Mouse (Mus musculus) testis, adult 10 weeks (tissue): ENCODE data around the gene Hpcal4. TPM values are rescaled to one million over a fixed set of nuclear protein-coding genes. Genes with fewer than 3 reads are reported as not detected.

Source experiments
- polyA plus RNA-seq: library from polyadenylated mRNA; stranded (reverse); fragments of 350-450 nt; fragmentation: Illumina TruSeq; extraction: RNeasy Lipid Tissue Mini Kit (QIAGEN cat#74804); gene quantifications from one replicate; pipeline ENCODE4 v1.2.3, GENCODE M21; 2014; ENCODE audit warnings: low read depth, low replicate concordance

The Hpcal4 gene
- 4.0 TPM for polyA plus RNA-seq

DNA sequence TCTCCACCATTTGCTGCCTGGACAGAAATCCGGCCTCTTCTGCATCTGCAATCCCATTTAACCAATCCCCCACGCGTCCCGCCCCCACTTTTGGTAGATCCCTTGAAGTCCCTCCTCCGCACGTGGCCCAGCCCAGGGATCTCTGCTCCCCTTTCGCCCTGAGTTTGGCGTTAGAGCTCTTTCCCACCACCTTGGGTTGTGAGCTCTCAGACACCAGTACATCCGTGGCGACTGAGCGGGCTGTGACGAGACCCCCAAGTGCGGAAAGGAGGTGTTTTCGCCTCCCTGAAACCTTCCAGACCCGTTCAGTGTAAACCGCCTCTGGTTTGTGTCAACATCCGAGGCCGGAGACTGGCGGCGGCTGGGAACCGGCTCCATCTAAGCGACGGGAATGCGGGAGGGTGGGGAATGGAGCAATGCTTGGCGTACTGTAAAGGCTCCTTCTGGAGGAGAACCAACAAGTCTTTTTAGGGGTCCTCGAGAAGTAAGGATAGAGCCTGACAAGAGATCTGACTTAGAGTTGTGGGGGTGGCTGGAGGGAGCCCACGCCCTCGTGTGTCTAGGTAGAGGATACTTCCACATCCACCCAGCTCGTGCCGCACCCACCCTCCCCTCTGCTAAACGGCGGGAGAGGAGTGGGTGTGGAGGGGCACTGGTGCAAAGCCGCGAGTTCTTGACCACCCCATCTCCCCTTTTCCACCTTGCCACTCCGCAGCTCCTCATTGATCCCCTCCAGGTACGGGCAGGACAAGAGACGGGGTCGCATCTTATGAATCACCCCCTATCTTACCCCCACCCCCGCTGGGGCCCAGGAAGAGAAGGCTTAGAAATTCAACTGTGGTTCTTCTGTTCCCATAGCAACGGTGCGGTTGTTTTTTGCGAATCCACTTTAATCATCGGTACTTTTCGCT, at the start of gene Hpcal4:
TSS of gene Hpcal4 (plus strand) at position 900 of the 911 bp plus-strand sequence.

GRCm38 (mm10) chr4:123139513-123140154, 43.4 kb upstream of the Hpcal4 start, which contains the start of gene Ppie:
Gene Ppie, minus strand, starts transcription at chr4:123139951.

DNA sequence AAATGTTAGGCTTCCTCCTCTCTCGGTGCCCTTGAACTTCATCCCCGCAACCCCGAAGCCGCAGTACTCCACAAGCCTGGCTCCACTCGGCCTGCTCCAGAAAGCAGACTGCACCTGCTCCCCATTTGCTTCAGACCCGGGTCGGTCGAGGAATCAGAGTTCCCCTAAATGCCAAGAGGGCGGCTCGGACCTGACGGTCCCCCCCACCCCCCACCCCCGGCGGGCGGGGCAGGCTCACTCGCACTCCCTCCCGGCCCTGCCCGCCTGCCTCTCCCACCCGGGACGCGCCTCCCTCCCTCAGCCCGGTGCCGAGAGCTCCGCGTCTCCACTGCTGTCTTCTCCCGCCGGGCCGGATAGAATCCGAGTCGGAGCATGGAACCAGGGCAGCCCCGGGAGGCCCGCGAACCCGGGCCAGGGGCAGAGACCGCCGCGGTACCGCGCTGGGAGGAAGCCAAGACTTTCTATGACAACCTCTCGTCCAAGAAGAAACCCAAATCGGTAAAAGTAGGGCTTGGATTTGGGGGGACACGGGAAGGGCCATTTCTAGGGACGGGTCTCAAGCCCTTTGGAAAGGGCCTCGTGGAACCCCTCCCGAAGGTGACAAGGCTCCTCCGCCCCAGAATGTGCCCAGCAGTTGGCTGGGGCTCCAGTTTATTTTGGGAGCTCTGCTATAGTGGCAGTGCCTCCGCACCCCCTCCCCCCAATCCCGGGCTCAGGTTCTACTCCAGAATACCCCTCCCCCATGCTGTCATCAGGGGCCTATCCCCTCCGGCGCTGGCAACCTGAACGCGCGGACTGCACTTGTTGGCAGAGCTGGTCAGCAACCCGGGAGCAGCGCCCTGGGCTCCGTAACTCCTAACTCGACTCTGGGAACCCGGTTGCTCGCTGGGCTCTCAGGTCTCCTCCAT, 18.4 kb downstream of the Hpcal4 start, which contains the start of gene Nt5c1a:
TSS of gene Nt5c1a (plus strand) at position 319 of the 908 bp plus-strand sequence.

GRCm38 (mm10) chr4:123233492-123234084, 50.6 kb downstream of the Hpcal4 start, which contains the start of gene Heyl:
Gene Heyl, plus strand, starts transcription at chr4:123233556.

Other genes starting within 250 kb of the Hpcal4 start
- 0.39 TPM for gene Mfsd2a, start 222.0 kb upstream of the Hpcal4 start, polyA plus RNA-seq
- gene Mycl, start 187.6 kb upstream of the Hpcal4 start, polyA plus RNA-seq, result 0.11 TPM
- gene Trit1, start 166.6 kb upstream of the Hpcal4 start, polyA plus RNA-seq, result 8.9 TPM
- 1.1 TPM for gene Bmp8b, start 78.1 kb upstream of the Hpcal4 start, polyA plus RNA-seq
- 7.1 TPM for gene Oxct2b, start 67.0 kb upstream of the Hpcal4 start, polyA plus RNA-seq
- 11.0 TPM for gene Ppie, start 43.3 kb upstream of the Hpcal4 start, polyA plus RNA-seq
- not detected for gene Nt5c1a, start 18.3 kb downstream of the Hpcal4 start, polyA plus RNA-seq
- 0.48 TPM for gene Heyl, start 50.3 kb downstream of the Hpcal4 start, polyA plus RNA-seq
- 4.1 TPM for gene Pabpc4, start 79.1 kb downstream of the Hpcal4 start, polyA plus RNA-seq
- 4.8 TPM for gene Oxct2a, start 140.4 kb downstream of the Hpcal4 start, polyA plus RNA-seq
- gene Bmp8a, start 160.0 kb downstream of the Hpcal4 start, polyA plus RNA-seq, result 0.73 TPM